Mouse (Mus musculus) retina, adult 2 months (tissue): ENCODE results near the gene Rdh1.
"Not testable (repeated sequence)": the region's sequence is repeated elsewhere in the genome, so short reads cannot be mapped to it uniquely, and the experiment has no call there.

ENCODE experiments used
- DNase-seq: peaks from one replicate; pipeline ENCODE4 v3.0.0-alpha.2; 2012; ENCODE audit warnings: low read depth, low spot score

Gene Rdh1

GRCm38 (mm10) chr10:127748847-127749612 lies 10.5 kb upstream of the Rdh1 start:
- no peak for DNase-seq

GRCm38 (mm10) chr10:127750136-127750777 lies 9.3 kb upstream of the Rdh1 start:
- DNase-seq: no peak

- DNase-seq: no peak
These were observed 8.0 kb upstream of the Rdh1 start, which contains the start of gene Gpr182 for GRCm38 (mm10) chr10:127751548-127751947. Gene Gpr182, minus strand, starts transcription at chr10:127751732.

GRCm38 (mm10) chr10:127754566-127755166 lies 4.9 kb upstream of the Rdh1 start:
- no peak for DNase-seq

GRCm38 (mm10) chr10:127755246-127755645 lies 4.3 kb upstream of the Rdh1 start:
- no peak for DNase-seq

GRCm38 (mm10) chr10:127755770-127756468 lies 3.6 kb upstream of the Rdh1 start:
- DNase-seq: no peak

GRCm38 (mm10) chr10:127762926-127763325 lies 3.4 kb downstream of the Rdh1 start:
- DNase-seq: not testable (repeated sequence)

- no peak for DNase-seq
These were observed 4.6 kb downstream of the Rdh1 start for GRCm38 (mm10) chr10:127763914-127764680.

- no peak for DNase-seq
These were observed 7.0 kb downstream of the Rdh1 start for GRCm38 (mm10) chr10:127766564-127766963.

GRCm38 (mm10) chr10:127776011-127776410 lies 16.5 kb downstream of the Rdh1 start, which contains the start of gene Rdh9:
Gene Rdh9, plus strand, starts transcription at chr10:127776386.
- DNase-seq: no peak

GRCm38 (mm10) chr10:127782321-127782720 lies 22.8 kb downstream of the Rdh1 start:
- DNase-seq: not testable (repeated sequence)

GRCm38 (mm10) chr10:127785411-127785810 lies 25.9 kb downstream of the Rdh1 start:
- DNase-seq: not testable (repeated sequence)

GRCm38 (mm10) chr10:127799295-127799694 lies 39.8 kb downstream of the Rdh1 start:
- no peak for DNase-seq

- DNase-seq: no peak
These were observed 41.4 kb downstream of the Rdh1 start, which contains the start of gene Rdh16 for GRCm38 (mm10) chr10:127800891-127801290. Gene Rdh16, plus strand, starts transcription at chr10:127801152.

GRCm38 (mm10) chr10:127801612-127802011 lies 42.1 kb downstream of the Rdh1 start:
- no peak for DNase-seq

- DNase-seq: no peak
These were observed 42.7 kb downstream of the Rdh1 start for GRCm38 (mm10) chr10:127802236-127802635.

GRCm38 (mm10) chr10:127804416-127804815 lies 44.9 kb downstream of the Rdh1 start:
- no peak for DNase-seq

- no peak for DNase-seq
These were observed 56.4 kb downstream of the Rdh1 start for GRCm38 (mm10) chr10:127815888-127816287.

- DNase-seq: not testable (repeated sequence)
These were observed 57.9 kb downstream of the Rdh1 start for GRCm38 (mm10) chr10:127817268-127817910.
